Mouse (Mus musculus): Measurements from ENCODE around the gene Acyp2. TPM values are rescaled to one million over a fixed set of nuclear protein-coding genes. Genes with fewer than 3 reads are reported as not detected.

The Acyp2 gene
- polyA plus RNA-seq, 1 experiment = 7.7 TPM

GRCm38 (mm10) chr11:30498738-30499355 lies 150.5 kb downstream of the Acyp2 start:
- Histone ChIP-seq H3K27ac (ENCODE audit: insufficient read depth, low read length) (no peak overlapping the region), H3K4me3 (ENCODE audit: insufficient read depth, low read length) (no peak overlapping the region), H3K4me1 (ENCODE audit: control insufficient read depth, insufficient read depth, low read length) (no peaks in the 10 kb centered on the region)
- TF ChIP-seq CTCF (IDR thresholded peaks at IDR 0.05; ENCODE audit: borderline replicate concordance, insufficient read depth, low read length) (no peak), POLR2A (IDR thresholded peaks at IDR 0.05; ENCODE audit: low read depth, low read length) (no peak)

GRCm38 (mm10) chr11:30497151-30497550 lies 152.2 kb downstream of the Acyp2 start:
- no peak overlapping the region for H3K27ac ChIP-seq (ENCODE audit: insufficient read depth, low read length)
- no peaks in the 10 kb centered on the region for H3K4me1 ChIP-seq (ENCODE audit: control insufficient read depth, insufficient read depth, low read length)
- no peak for TF ChIP-seq CTCF (IDR thresholded peaks at IDR 0.05; ENCODE audit: borderline replicate concordance, insufficient read depth, low read length)
- no peak for TF ChIP-seq POLR2A (IDR thresholded peaks at IDR 0.05; ENCODE audit: low read depth, low read length)
- no peak overlapping the region for H3K4me3 ChIP-seq (ENCODE audit: insufficient read depth, low read length)

DNA sequence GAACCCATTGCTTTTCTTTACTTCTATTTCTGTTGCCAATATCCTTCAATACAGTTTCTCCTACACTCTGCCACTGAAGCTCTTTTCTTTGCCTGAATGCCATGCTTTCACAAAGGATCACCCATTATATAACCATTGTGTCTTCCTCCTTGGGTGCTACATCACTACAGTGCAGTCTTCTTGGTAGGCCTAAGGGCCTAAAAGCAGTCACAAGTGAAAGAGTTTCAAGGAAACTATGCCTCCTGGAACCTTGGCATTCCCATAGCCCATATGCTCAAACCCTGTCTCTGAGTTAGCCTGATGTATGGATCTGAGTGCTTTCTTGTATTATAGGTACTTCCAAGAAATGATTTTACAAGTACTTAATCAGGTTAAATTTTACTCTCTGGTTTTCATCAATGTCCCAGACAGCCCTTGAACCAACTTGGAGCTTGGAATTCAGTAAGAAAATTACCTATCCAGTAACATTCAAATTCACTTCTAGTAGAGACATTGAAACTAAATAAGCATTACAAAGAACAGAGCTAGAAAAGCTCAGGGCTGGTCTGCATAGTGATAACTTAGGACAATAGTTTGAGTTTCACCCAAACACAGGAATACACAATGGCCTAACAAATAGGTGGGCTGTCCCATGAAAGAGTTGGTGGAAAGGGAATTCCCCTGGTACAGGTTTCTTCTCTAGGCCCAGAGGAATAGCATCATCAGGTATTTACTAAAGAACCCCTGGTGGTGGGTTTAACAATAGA lies 157.7 kb downstream of the Acyp2 start:
- TF ChIP-seq CTCF (IDR thresholded peaks at IDR 0.05; ENCODE audit: borderline replicate concordance, insufficient read depth, low read length) (no peak), POLR2A (IDR thresholded peaks at IDR 0.05; ENCODE audit: low read depth, low read length) (no peak)
- no peak overlapping the region for H3K27ac ChIP-seq (ENCODE audit: insufficient read depth, low read length)
- no peak overlapping the region for H3K4me3 ChIP-seq (ENCODE audit: insufficient read depth, low read length)
- H3K4me1 ChIP-seq (ENCODE audit: control insufficient read depth, insufficient read depth, low read length) = no peaks in the 10 kb centered on the region

DNA sequence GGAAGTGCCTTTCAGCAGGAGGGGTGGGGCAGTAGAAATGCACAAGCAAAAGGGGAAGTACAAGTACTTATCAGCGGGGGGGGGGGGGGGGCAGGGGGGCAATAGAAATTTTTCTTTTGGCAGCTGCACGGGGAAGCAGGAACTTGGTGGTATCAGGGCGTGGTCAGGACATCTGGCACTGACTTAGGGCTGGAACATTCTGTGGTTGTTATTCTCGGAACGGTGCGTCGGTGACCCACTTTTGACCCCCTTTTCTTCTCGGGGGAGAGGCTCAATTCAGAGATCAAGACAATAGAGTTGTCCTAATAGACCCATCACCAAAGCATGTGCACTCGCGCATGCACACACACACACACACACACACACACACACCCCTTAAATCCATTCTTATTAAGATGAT lies 161.2 kb downstream of the Acyp2 start:
- no peak overlapping the region for H3K4me3 ChIP-seq (ENCODE audit: insufficient read depth, low read length)
- no peak overlapping the region for H3K27ac ChIP-seq (ENCODE audit: insufficient read depth, low read length)
- H3K4me1 ChIP-seq (ENCODE audit: control insufficient read depth, insufficient read depth, low read length) = no peaks in the 10 kb centered on the region
- TF ChIP-seq CTCF (IDR thresholded peaks at IDR 0.05; ENCODE audit: borderline replicate concordance, insufficient read depth, low read length) (no peak), POLR2A (IDR thresholded peaks at IDR 0.05; ENCODE audit: low read depth, low read length) (no peak)

- no peak overlapping the region for H3K27ac ChIP-seq (ENCODE audit: insufficient read depth, low read length)
- H3K4me3 ChIP-seq (ENCODE audit: insufficient read depth, low read length) = no peak overlapping the region
- H3K4me1 ChIP-seq (ENCODE audit: control insufficient read depth, insufficient read depth, low read length) = no peaks in the 10 kb centered on the region
- no peak for TF ChIP-seq CTCF (IDR thresholded peaks at IDR 0.05; ENCODE audit: borderline replicate concordance, insufficient read depth, low read length)
- no peak for TF ChIP-seq POLR2A (IDR thresholded peaks at IDR 0.05; ENCODE audit: low read depth, low read length)
Observed at GRCm38 (mm10) chr11:30483286-30483685, 166.1 kb downstream of the Acyp2 start.

DNA sequence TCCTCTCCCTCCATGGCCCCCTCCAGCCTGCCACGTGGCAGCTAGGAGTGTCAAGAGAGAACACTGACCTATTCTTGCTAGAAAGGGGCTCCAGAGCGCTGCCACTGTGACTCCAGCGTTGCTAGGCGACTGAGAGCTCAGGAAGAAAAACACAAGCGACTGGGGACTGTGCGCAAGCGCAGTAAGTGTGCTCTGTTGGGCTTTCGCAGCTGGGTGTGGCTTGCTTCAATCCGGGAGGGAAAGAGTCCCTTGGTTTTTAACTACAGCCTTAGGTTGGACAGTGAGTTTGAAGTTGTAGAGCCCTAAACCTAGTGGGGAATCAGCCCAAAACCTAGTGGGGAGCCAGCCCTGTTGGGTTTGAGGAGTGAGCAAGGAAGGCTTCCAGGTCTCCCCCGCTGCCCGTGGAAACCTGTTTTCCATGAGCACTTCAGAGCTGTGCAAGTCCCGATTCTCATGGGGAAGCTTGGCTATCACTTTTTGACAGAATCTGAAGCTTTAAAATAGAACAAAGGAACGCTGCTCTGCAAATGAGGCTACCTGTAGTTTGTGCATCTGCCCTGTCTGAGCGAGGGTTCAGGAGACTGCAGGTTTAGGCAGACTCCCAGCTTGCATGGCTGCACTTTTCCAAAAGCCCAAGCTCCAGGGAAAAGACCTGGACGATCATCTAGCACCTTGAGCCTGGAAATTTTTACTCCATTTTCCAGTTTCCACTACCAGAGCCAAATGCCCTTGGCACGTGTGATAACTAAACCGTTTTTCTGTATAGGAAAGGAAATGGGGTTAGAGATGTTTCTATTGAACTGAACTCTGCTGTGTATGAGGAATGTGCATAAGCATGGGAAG lies 177.4 kb downstream of the Acyp2 start, which contains the start of gene 4930505A04Rik:
Gene 4930505A04Rik, minus strand, starts transcription at position 77 of the 843 bp plus-strand sequence.
- Histone ChIP-seq H3K4me1 (ENCODE audit: control insufficient read depth, insufficient read depth, low read length) (no peaks in the 10 kb centered on the region), H3K4me3 (ENCODE audit: insufficient read depth, low read length) (peak within 1 kb of the TSS; percentile 32), H3K27ac (ENCODE audit: insufficient read depth, low read length) (no peak within 1 kb of the TSS)
- peak; percentile 48; the same call in 1 of the 2 replicates for TF ChIP-seq POLR2A (IDR thresholded peaks at IDR 0.05; ENCODE audit: low read depth, low read length)
- no peak for TF ChIP-seq CTCF (IDR thresholded peaks at IDR 0.05; ENCODE audit: borderline replicate concordance, insufficient read depth, low read length)

GRCm38 (mm10) chr11:30471187-30471586 lies 178.2 kb downstream of the Acyp2 start:
- no peak overlapping the region for H3K27ac ChIP-seq (ENCODE audit: insufficient read depth, low read length)
- no peak overlapping the region for H3K4me3 ChIP-seq (ENCODE audit: insufficient read depth, low read length)
- H3K4me1 ChIP-seq (ENCODE audit: control insufficient read depth, insufficient read depth, low read length) = no peaks in the 10 kb centered on the region
- TF ChIP-seq POLR2A (IDR thresholded peaks at IDR 0.05; ENCODE audit: low read depth, low read length) (no peak), CTCF (IDR thresholded peaks at IDR 0.05; ENCODE audit: borderline replicate concordance, insufficient read depth, low read length) (no peak)

Other genes starting within 250 kb of the Acyp2 start
- gene 4930505A04Rik, start 177.8 kb downstream of the Acyp2 start, polyA plus RNA-seq (2011; ENCODE audit: insufficient read length, low read depth, missing spikeins) = not detected in 2 replicates
- 73.2 and 82.3 TPM in 2 replicates for gene Psme4, start 122.1 kb upstream of the Acyp2 start, polyA plus RNA-seq (2011; ENCODE audit: insufficient read length, low read depth, missing spikeins)
- gene Gpr75, start 235.8 kb upstream of the Acyp2 start, polyA plus RNA-seq (2011; ENCODE audit: insufficient read length, low read depth, missing spikeins) = 0.40 and 0.45 TPM in 2 replicates
- gene Asb3, start 235.8 kb upstream of the Acyp2 start, polyA plus RNA-seq (2011; ENCODE audit: insufficient read length, low read depth, missing spikeins) = 15.4 and 16.3 TPM in 2 replicates

Measured in embryonic fibroblast, embryonic 13.5 days (primary cell).